Mouse (Mus musculus): ENCODE measurements around the gene Dbf4. TPM values are rescaled to one million over a fixed set of nuclear protein-coding genes. Genes with fewer than 3 reads are reported as not detected.

Gene Dbf4
- total and polyA plus RNA-seq, 3 experiments, result 53.9 to 71.4 TPM; not detected in 1

DNA sequence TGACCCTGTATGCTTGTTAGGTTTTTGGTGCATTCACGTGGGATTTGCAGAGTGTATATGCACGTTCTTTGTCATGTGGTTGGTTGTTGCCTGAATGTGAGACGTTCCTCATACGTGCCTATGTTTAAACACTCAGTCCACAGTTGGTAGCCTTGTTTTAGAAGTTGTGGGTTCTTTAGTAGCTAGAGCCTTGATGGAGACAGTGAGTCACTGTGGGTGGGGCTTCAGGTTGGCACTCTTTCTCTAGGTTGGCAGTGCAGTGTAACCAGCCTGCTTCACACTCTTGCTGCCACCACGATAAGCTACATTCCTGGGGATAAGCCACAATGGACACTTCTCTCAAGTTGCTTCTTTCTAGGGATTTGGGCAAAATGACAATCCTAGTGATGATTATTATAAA, 34.0 kb upstream of the Dbf4 start:
- Histone ChIP-seq H3K4me3 (ENCODE audit: control insufficient read depth in 1 of 2, insufficient read depth in 1 of 2, low read depth in 2 of 2, low read length in 2 of 2) (no peak overlapping the region), H3K27ac (ENCODE audit: control insufficient read depth, low read depth, low read length) (no peak overlapping the region), H3K9ac (ENCODE audit: control insufficient read depth, low read depth, low read length, poor library complexity, severe bottlenecking) (no peak overlapping the region), H3K4me1 (ENCODE audit: control insufficient read depth in 1 of 2, insufficient read depth in 2 of 2, low read length in 2 of 2) (no peaks in the 10 kb centered on the region), H3K36me3 (ENCODE audit: control insufficient read depth in 1 of 2, insufficient read depth in 2 of 2, low read length in 2 of 2) (no peaks in the 10 kb centered on the region; a peak in 1 of 4 replicates), H3K27me3 (ENCODE audit: control insufficient read depth in 1 of 2, insufficient read depth in 2 of 2, low read length in 2 of 2) (no peaks in the 10 kb centered on the region), H3K9me3 (replicated peaks; ENCODE audit: insufficient read depth, low read length) (no peaks in the 10 kb centered on the region), H3K79me2 (ENCODE audit: control insufficient read depth, insufficient read depth, low read length, poor library complexity) (no peaks in the 10 kb centered on the region)
- TF ChIP-seq MYB (IDR thresholded peaks at IDR 0.05; ENCODE audit: low read depth, low read length) (no peak), KAT2A (conservative IDR thresholded peaks at IDR 0.05; ENCODE audit: low read depth, low read length) (no peak), SIN3A (IDR thresholded peaks at IDR 0.05; ENCODE audit: low read length) (no peak), USF2 (IDR thresholded peaks at IDR 0.05; ENCODE audit: borderline replicate concordance in 1 of 2, insufficient read depth in 1 of 2, low read depth in 1 of 2, low read length in 2 of 2) (no peak), SMC3 (IDR thresholded peaks at IDR 0.05; ENCODE audit: low read depth, low read length) (no peak), NRF1 (IDR thresholded peaks at IDR 0.05; ENCODE audit: insufficient read depth, low read depth, low read length, poor library complexity, severe bottlenecking) (no peak), EP300 (IDR thresholded peaks at IDR 0.05; ENCODE audit: low read depth in 1 of 2, low read length in 2 of 2) (no peak), NELFE (IDR thresholded peaks at IDR 0.05; ENCODE audit: low read depth, low read length) (no peak), GATA1 (IDR thresholded peaks at IDR 0.05; ENCODE audit: low read depth, low read length) (no peak)
- DNase-seq (ENCODE audit: low read depth, low spot score), result peak; percentile 17

DNA sequence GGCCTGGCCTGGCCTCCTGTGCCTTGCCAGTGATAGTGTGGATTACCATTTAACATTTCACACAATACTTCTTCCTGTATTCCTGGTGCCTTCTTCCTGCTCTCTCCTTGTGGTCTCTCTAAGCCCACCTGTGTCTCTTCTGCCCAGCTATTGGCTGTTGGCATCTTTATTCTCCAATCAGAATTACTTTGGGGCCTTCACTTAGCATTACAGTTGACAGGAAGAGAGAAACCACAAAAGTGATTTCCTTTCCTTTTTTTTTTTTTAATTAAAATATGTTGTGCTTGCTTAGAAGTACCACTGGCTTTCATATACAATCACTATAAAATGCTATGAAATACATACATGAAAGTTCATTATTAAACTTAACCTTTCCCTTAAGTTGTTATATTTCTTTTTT, 33.0 kb upstream of the Dbf4 start:
- Histone ChIP-seq H3K4me3 (ENCODE audit: control insufficient read depth in 1 of 2, insufficient read depth in 1 of 2, low read depth in 2 of 2, low read length in 2 of 2) (no peak overlapping the region), H3K36me3 (ENCODE audit: control insufficient read depth in 1 of 2, insufficient read depth in 2 of 2, low read length in 2 of 2) (no peaks in the 10 kb centered on the region; a peak in 1 of 4 replicates), H3K9me3 (replicated peaks; ENCODE audit: insufficient read depth, low read length) (no peaks in the 10 kb centered on the region), H3K9ac (ENCODE audit: control insufficient read depth, low read depth, low read length, poor library complexity, severe bottlenecking) (no peak overlapping the region), H3K4me1 (ENCODE audit: control insufficient read depth in 1 of 2, insufficient read depth in 2 of 2, low read length in 2 of 2) (no peaks in the 10 kb centered on the region), H3K79me2 (ENCODE audit: control insufficient read depth, insufficient read depth, low read length, poor library complexity) (no peaks in the 10 kb centered on the region), H3K27ac (ENCODE audit: control insufficient read depth, low read depth, low read length) (no peak overlapping the region), H3K27me3 (ENCODE audit: control insufficient read depth in 1 of 2, insufficient read depth in 2 of 2, low read length in 2 of 2) (no peaks in the 10 kb centered on the region)
- TF ChIP-seq ZKSCAN1 (IDR thresholded peaks at IDR 0.05; ENCODE audit: low read depth, low read length), result no peak
- no peak for TF ChIP-seq ZMIZ1 (IDR thresholded peaks at IDR 0.05; ENCODE audit: low read depth, low read length)
- TF ChIP-seq POLR2AphosphoS5 (IDR thresholded peaks at IDR 0.05; ENCODE audit: borderline replicate concordance, low read depth, low read length), result no peak
- TF ChIP-seq BHLHE40 (IDR thresholded peaks at IDR 0.05; ENCODE audit: borderline replicate concordance, low read depth, low read length), result no peak
- TF ChIP-seq SIN3A (IDR thresholded peaks at IDR 0.05; ENCODE audit: low read length), result no peak
- DNase-seq (ENCODE audit: low read depth, low spot score), result no peak

DNA sequence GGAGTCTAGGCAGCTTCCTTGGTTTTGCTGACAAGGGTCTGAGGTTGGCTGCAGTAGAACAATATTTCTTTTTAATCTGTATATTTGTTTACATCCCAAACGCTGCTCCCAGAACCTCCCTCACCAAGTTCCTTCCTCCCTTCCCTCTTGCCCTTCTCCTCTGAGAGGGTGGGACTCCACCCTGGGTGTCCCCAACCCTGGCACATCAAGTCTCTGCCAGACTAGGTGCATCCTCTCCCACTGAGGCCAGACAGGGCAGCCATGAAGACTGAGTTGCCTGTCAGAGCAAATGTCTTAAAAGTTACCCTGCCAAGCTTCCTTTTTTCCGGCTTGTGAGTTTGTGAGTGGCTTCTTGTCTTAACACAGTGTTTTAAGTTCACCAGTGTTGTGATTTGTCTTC, 16.6 kb upstream of the Dbf4 start:
- Histone ChIP-seq H3K27ac (ENCODE audit: control insufficient read depth, low read depth, low read length) (no peak overlapping the region), H3K9me3 (replicated peaks; ENCODE audit: insufficient read depth, low read length) (no peaks in the 10 kb centered on the region), H3K9ac (ENCODE audit: control insufficient read depth, low read depth, low read length, poor library complexity, severe bottlenecking) (no peak overlapping the region), H3K4me1 (ENCODE audit: control insufficient read depth in 1 of 2, insufficient read depth in 2 of 2, low read length in 2 of 2) (no peaks in the 10 kb centered on the region), H3K79me2 (ENCODE audit: control insufficient read depth, insufficient read depth, low read length, poor library complexity) (no peaks in the 10 kb centered on the region), H3K4me3 (ENCODE audit: control insufficient read depth in 1 of 2, insufficient read depth in 1 of 2, low read depth in 2 of 2, low read length in 2 of 2) (no peak overlapping the region), H3K36me3 (ENCODE audit: control insufficient read depth in 1 of 2, insufficient read depth in 2 of 2, low read length in 2 of 2) (peaks cover 0 to 10% of the 10 kb centered on the region in 2 experiments; a peak in 2 of 4 replicates), H3K27me3 (ENCODE audit: control insufficient read depth in 1 of 2, insufficient read depth in 2 of 2, low read length in 2 of 2) (no peaks in the 10 kb centered on the region)
- no peak for DNase-seq (ENCODE audit: low read depth, low spot score)
- no peak for TF ChIP-seq RAD21 (IDR thresholded peaks at IDR 0.05; ENCODE audit: low read depth, low read length)
- no peak for TF ChIP-seq MEF2A (IDR thresholded peaks at IDR 0.05; ENCODE audit: extremely low read depth, insufficient replicate concordance, low read depth, low read length, poor library complexity, severe bottlenecking)
- TF ChIP-seq SIN3A (IDR thresholded peaks at IDR 0.05; ENCODE audit: low read length), result no peak
- TF ChIP-seq GATA1 (IDR thresholded peaks at IDR 0.05; ENCODE audit: low read depth, low read length), result no peak
- TF ChIP-seq ZMIZ1 (IDR thresholded peaks at IDR 0.05; ENCODE audit: low read depth, low read length), result no peak
- no peak for TF ChIP-seq MYB (IDR thresholded peaks at IDR 0.05; ENCODE audit: low read depth, low read length)
- TF ChIP-seq ZNF384 (IDR thresholded peaks at IDR 0.05; ENCODE audit: low read depth, low read length), result no peak
- TF ChIP-seq ELF1 (IDR thresholded peaks at IDR 0.05; ENCODE audit: low read depth, low read length), result no peak
- no peak for TF ChIP-seq CHD1 (IDR thresholded peaks at IDR 0.05; ENCODE audit: low read depth, low read length)
- no peak for TF ChIP-seq POLR2AphosphoS5 (IDR thresholded peaks at IDR 0.05; ENCODE audit: borderline replicate concordance, low read depth, low read length)
- TF ChIP-seq ZC3H11A (IDR thresholded peaks at IDR 0.05; ENCODE audit: low read depth, low read length), result no peak
- no peak for TF ChIP-seq EP300 (IDR thresholded peaks at IDR 0.05; ENCODE audit: low read depth in 1 of 2, low read length in 2 of 2)
- TF ChIP-seq ZKSCAN1 (IDR thresholded peaks at IDR 0.05; ENCODE audit: low read depth, low read length), result no peak
- TF ChIP-seq CTCF (IDR thresholded peaks at IDR 0.05 in 2 of 3, conservative IDR thresholded peaks at IDR 0.05 in 1 of 3; ENCODE audit: control insufficient read depth in 1 of 3, insufficient read depth in 1 of 3, low read depth in 2 of 3, low read length in 3 of 3, poor library complexity in 1 of 3, severe bottlenecking in 1 of 3), result no peak
- TF ChIP-seq TBP (IDR thresholded peaks at IDR 0.05; ENCODE audit: low read depth, low read length), result no peak
- TF ChIP-seq KAT2A (conservative IDR thresholded peaks at IDR 0.05; ENCODE audit: low read depth, low read length), result no peak

Measured in MEL (cell line).